13 mouse cellular contexts compared by ENCODE assay signal in the genomic region with DNA sequence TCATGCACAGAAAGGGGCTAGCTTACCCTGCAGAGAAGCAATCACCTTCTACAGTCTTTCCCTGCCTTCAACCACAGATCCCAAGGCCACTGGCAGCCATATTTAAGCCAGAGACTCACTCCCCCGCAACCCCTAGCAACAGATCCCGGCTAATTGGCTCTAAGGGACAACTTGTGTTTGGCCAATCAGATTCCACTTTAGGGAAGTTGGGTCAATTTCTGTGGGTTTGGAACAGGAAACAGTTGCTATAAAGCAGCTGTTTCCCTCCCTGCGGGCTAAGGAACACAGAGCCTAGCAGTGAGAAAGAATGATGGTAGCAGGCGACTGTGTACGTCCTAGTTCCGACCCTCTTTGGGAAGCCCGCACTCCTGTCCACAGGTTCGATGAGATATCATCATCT. TPM values are rescaled to one million over a fixed set of nuclear protein-coding genes. Genes with fewer than 3 reads are reported as not detected.
DNase-seq lines count a peak whose midpoint lies in the region; ATAC-seq and TF ChIP-seq lines count a peak whose summit lies in the region.
"Had no signal": no experiment of that assay in that cellular context is flagged by ENCODE, and none has a peak within 500 bp of the region (broad histone marks: within the 10 kb centered on the region; RNA-seq: fewer than 3 reads in every experiment).

No protein-coding gene starts in this region.

- no peak for DNase-seq in CH12.LX (ENCODE audit: extremely low read depth)
- peak; percentile 42 to 57 for DNase-seq in kidney, postnatal 4 days
- DNase-seq in right cerebral cortex, adult 2 months (ENCODE audit: low spot score in 2 of 2), result no peak
- DNase-seq in gastrocnemius, postnatal 36 days, result no peak
- no peak for DNase-seq in adrenal gland, adult (ENCODE audit: inconsistent age in 2 of 2, low spot score in 1 of 2)
- DNase-seq: adrenal gland, postnatal 25 days; cerebellum, postnatal 14 days; thymus, postnatal 4 days had no signal

- 0 out of 2 replicates have a peak, but pooled peaks cover 3% of the 10 kb centered on the region for H3K79me2 ChIP-seq in CH12.LX (replicated peaks; ENCODE audit: control insufficient read depth, extremely low read depth, insufficient read depth, poor library complexity, severe bottlenecking)

- no peak for ATAC-seq in intestine, embryonic 16.5 days
- ATAC-seq in intestine, postnatal 0 days, result no peak
- ATAC-seq: hindbrain, embryonic 16.5 days had no signal

- no peak overlapping the region for H3K4me2 ChIP-seq in intestine, embryonic 16.5 days (ENCODE audit: low read depth, low read length)
- no peak overlapping the region for H3K4me2 ChIP-seq in intestine, postnatal 0 days (replicated peaks; ENCODE audit: low read depth)
- no peak overlapping the region for H3K4me2 ChIP-seq in CH12.LX (ENCODE audit: insufficient read depth, low read depth, poor library complexity, severe bottlenecking)

- no peak for TF ChIP-seq POLR2A in CH12.LX (IDR thresholded peaks at IDR 0.05; ENCODE audit: low read depth, low read length)
- TF ChIP-seq POLR2A in bone marrow macrophage, adult 2 months (IDR thresholded peaks at IDR 0.05; ENCODE audit: borderline replicate concordance, low read depth, low read length), result no peak

- in situ Hi-C loops in CH12.LX (cut with MboI; ENCODE audit: low pct_ligation_motif_present, low pct_unique_long_range_greater_than_20kb, low sequenced_read_pairs), result no loop called here

- H3K27me3 ChIP-seq in intestine, embryonic 16.5 days (replicated peaks; ENCODE audit: control insufficient read depth, insufficient read depth, low read length), result no peaks in the 10 kb centered on the region
- no peaks in the 10 kb centered on the region for H3K27me3 ChIP-seq in intestine, postnatal 0 days (replicated peaks; ENCODE audit: control insufficient read depth, insufficient read depth, low read length)
- no peaks in the 10 kb centered on the region for H3K27me3 ChIP-seq in CH12.LX (replicated peaks)

- peaks cover 34% of the 10 kb centered on the region for H3K4me1 ChIP-seq in intestine, embryonic 16.5 days (ENCODE audit: control insufficient read depth, insufficient read depth, low read length)
- no peaks in the 10 kb centered on the region; the same call in 1 of the 2 replicates for H3K4me1 ChIP-seq in intestine, postnatal 0 days (replicated peaks; ENCODE audit: control insufficient read depth, insufficient read depth, low read length)
- peaks cover 9 to 45% of the 10 kb centered on the region in 2 experiments for H3K4me1 ChIP-seq in CH12.LX (ENCODE audit: control insufficient read depth in 1 of 2, insufficient read depth in 2 of 2)
- H3K4me1 ChIP-seq in bone marrow macrophage, adult 2 months (ENCODE audit: control insufficient read depth, insufficient read depth, low read length), result peaks cover 45% of the 10 kb centered on the region

- intact Hi-C loops in gastrocnemius, postnatal 36 days (cut with DNase I), result no loop called here

- no peak for TF ChIP-seq RAD21 in CH12.LX (IDR thresholded peaks at IDR 0.05; ENCODE audit: low read depth, low read length)

- no peak overlapping the region for H3K9ac ChIP-seq in intestine, embryonic 16.5 days (ENCODE audit: low read depth, low read length)
- H3K9ac ChIP-seq in intestine, postnatal 0 days (ENCODE audit: low read depth, low read length), result no peak overlapping the region
- no peak overlapping the region for H3K9ac ChIP-seq in CH12.LX (ENCODE audit: insufficient read depth, low read depth)

- no peak for TF ChIP-seq EP300 in CH12.LX (IDR thresholded peaks at IDR 0.05; ENCODE audit: low read length)

- H3K27ac ChIP-seq in intestine, embryonic 16.5 days (ENCODE audit: low read length), result 0 out of 2 replicates have a peak overlapping the region, but pooled peaks have one; percentile 19
- H3K27ac ChIP-seq in intestine, postnatal 0 days (ENCODE audit: low read depth, low read length), result no peak overlapping the region
- no peak overlapping the region for H3K27ac ChIP-seq in CH12.LX (ENCODE audit: insufficient read depth, low read depth)
- peak overlapping the region; percentile 71 for H3K27ac ChIP-seq in bone marrow macrophage, adult 2 months (ENCODE audit: insufficient read depth, low read depth, low read length)

- no peak overlapping the region for H3K4me3 ChIP-seq in intestine, embryonic 16.5 days (ENCODE audit: low read length)
- no peak overlapping the region for H3K4me3 ChIP-seq in intestine, postnatal 0 days (ENCODE audit: low read depth, low read length)
- no peak overlapping the region for H3K4me3 ChIP-seq in CH12.LX (replicated peaks in 1 of 3; ENCODE audit: low read depth in 2 of 3, low read length in 2 of 3, poor library complexity in 1 of 3)
- no peak overlapping the region for H3K4me3 ChIP-seq in bone marrow macrophage, adult 2 months (ENCODE audit: insufficient read depth, low read length)

- no peak for TF ChIP-seq CTCF in intestine, postnatal 0 days (IDR thresholded peaks at IDR 0.05; ENCODE audit: low read depth)
- TF ChIP-seq CTCF in CH12.LX (conservative IDR thresholded peaks at IDR 0.05 in 1 of 2, IDR thresholded peaks at IDR 0.05 in 1 of 2; ENCODE audit: low read depth in 2 of 2, low read length in 2 of 2), result no peak
- TF ChIP-seq CTCF in bone marrow macrophage, adult 2 months (IDR thresholded peaks at IDR 0.05; ENCODE audit: low read depth, low read length), result no peak

- WGBS in intestine, embryonic 16.5 days, result 46% methylated on average over 8 of the region's 8 CpGs
- 57% methylated on average over 8 of the region's 8 CpGs for WGBS in intestine, postnatal 0 days

- dilution Hi-C loops in CH12.LX (cut with MboI; ENCODE audit: extremely low pct_ligation_motif_present, extremely low pct_unique_long_range_greater_than_20kb, low sequenced_read_pairs), result no loop called here

- no peaks in the 10 kb centered on the region for H3K9me3 ChIP-seq in intestine, embryonic 16.5 days (ENCODE audit: control insufficient read depth, low read length)
- no peaks in the 10 kb centered on the region for H3K9me3 ChIP-seq in intestine, postnatal 0 days (ENCODE audit: control insufficient read depth)
- H3K9me3 ChIP-seq in CH12.LX (replicated peaks; ENCODE audit: low read length), result no peaks in the 10 kb centered on the region

- H3K36me3 ChIP-seq in intestine, embryonic 16.5 days (ENCODE audit: control insufficient read depth, insufficient read depth, low read length), result no peaks in the 10 kb centered on the region
- H3K36me3 ChIP-seq in intestine, postnatal 0 days (ENCODE audit: control insufficient read depth, insufficient read depth), result no peaks in the 10 kb centered on the region
- H3K36me3 ChIP-seq in CH12.LX (replicated peaks in 1 of 2; ENCODE audit: control insufficient read depth in 1 of 2, insufficient read depth in 1 of 2, low read length in 1 of 2), result peaks cover 27 to 70% of the 10 kb centered on the region in 2 experiments

TF ChIP-seq in CH12.LX, 34 proteins besides CTCF, POLR2A, EP300 and RAD21:
- no peak for TF ChIP-seq USF1 (IDR thresholded peaks at IDR 0.05; ENCODE audit: low read depth, low read length)
- 0 out of 2 replicates have a peak, but pooled peaks have one; percentile 42 for TF ChIP-seq POLR2AphosphoS2 (IDR thresholded peaks at IDR 0.05; ENCODE audit: low read depth, low read length)

RNA-seq across cellular contexts. Expression of a gene that starts 19.4 kb away (rescaled TPM):
- 6.5 and 8.1 TPM in 2 replicates for polyA plus RNA-seq in intestine, embryonic 16.5 days (2015; fragmentation: Nextera tagmentation; extraction: Ambion mirVana)
- 3.8 and 3.9 TPM in 2 replicates for polyA plus RNA-seq in intestine, postnatal 0 days (2015; fragmentation: Nextera tagmentation; extraction: Ambion mirVana)
- 8.9 and 9.1 TPM in 2 replicates for total RNA-seq in CH12.LX (2012; rRNA removed)
- 2.9 and 3.7 TPM in 2 replicates for total RNA-seq in CH12.LX (2014; rRNA removed)
- 10.4 and 10.6 TPM in 2 replicates for polyA plus RNA-seq in CH12.LX (2012; ENCODE audit: insufficient read length, low read depth)
- polyA plus RNA-seq in bone marrow macrophage, adult 2 months (2012; ENCODE audit: insufficient read depth, insufficient read length, missing spikeins), result 4.3 and 5.0 TPM in 2 replicates
- 1 to 10 TPM; 3.0 to 3.2 TPM for total RNA-seq in gastrocnemius, postnatal 36 days (2021)

RNA-seq across cellular contexts. Expression of a gene that starts 35.4 kb away (rescaled TPM):
- 30.5 and 30.8 TPM in 2 replicates for polyA plus RNA-seq in intestine, embryonic 16.5 days (2015; fragmentation: Nextera tagmentation; extraction: Ambion mirVana)
- polyA plus RNA-seq in intestine, postnatal 0 days (2015; fragmentation: Nextera tagmentation; extraction: Ambion mirVana), result 18.0 and 19.4 TPM in 2 replicates
- total RNA-seq in CH12.LX (2012; rRNA removed), result 10.1 and 16.5 TPM in 2 replicates
- total RNA-seq in CH12.LX (2014; rRNA removed), result 4.8 and 5.6 TPM in 2 replicates
- polyA plus RNA-seq in CH12.LX (2012; ENCODE audit: insufficient read length, low read depth), result 15.9 and 17.7 TPM in 2 replicates
- 17.1 and 21.2 TPM in 2 replicates for polyA plus RNA-seq in bone marrow macrophage, adult 2 months (2012; ENCODE audit: insufficient read depth, insufficient read length, missing spikeins)
- total RNA-seq in gastrocnemius, postnatal 36 days (2021), result 1 to 10 TPM; 3.9 to 6.9 TPM

RNA-seq across cellular contexts. Expression of a gene that starts 47.3 kb away (rescaled TPM):
- polyA plus RNA-seq in intestine, embryonic 16.5 days (2015; fragmentation: Nextera tagmentation; extraction: Ambion mirVana), result 1.5 and 2.1 TPM in 2 replicates
- polyA plus RNA-seq in intestine, postnatal 0 days (2015; fragmentation: Nextera tagmentation; extraction: Ambion mirVana), result 0.60 and 2.0 TPM in 2 replicates
- total RNA-seq in CH12.LX (2012; rRNA removed) (1.6 and 2.6 TPM in 2 replicates), CH12.LX (2014; rRNA removed) (0.66 and 1.6 TPM in 2 replicates)
- 2.1 and 2.2 TPM in 2 replicates for polyA plus RNA-seq in CH12.LX (2012; ENCODE audit: insufficient read length, low read depth)
- not detected in 2 replicates for polyA plus RNA-seq in bone marrow macrophage, adult 2 months (2012; ENCODE audit: insufficient read depth, insufficient read length, missing spikeins)
- under 1 TPM in 1 of 2 experiments, not detected in 1; 0.64 TPM for total RNA-seq in gastrocnemius, postnatal 36 days (2021)
- total RNA-seq: adrenal gland, postnatal 25 days; ES-E14 had no signal

RNA-seq across cellular contexts. Expression of a gene that starts 54.1 kb away (rescaled TPM):
- polyA plus RNA-seq in intestine, embryonic 16.5 days (2015; fragmentation: Nextera tagmentation; extraction: Ambion mirVana), result 408 and 423 TPM in 2 replicates
- 483 and 498 TPM in 2 replicates for polyA plus RNA-seq in intestine, postnatal 0 days (2015; fragmentation: Nextera tagmentation; extraction: Ambion mirVana)
- 162 and 165 TPM in 2 replicates for total RNA-seq in CH12.LX (2012; rRNA removed)
- 154 and 225 TPM in 2 replicates for total RNA-seq in CH12.LX (2014; rRNA removed)
- 90.9 and 96.4 TPM in 2 replicates for polyA plus RNA-seq in CH12.LX (2012; ENCODE audit: insufficient read length, low read depth)
- 68.1 and 70.5 TPM in 2 replicates for polyA plus RNA-seq in bone marrow macrophage, adult 2 months (2012; ENCODE audit: insufficient read depth, insufficient read length, missing spikeins)
- total RNA-seq in gastrocnemius, postnatal 36 days (2021), result 100 to 1,000 TPM; 403 to 433 TPM

Comparison
In these comparisons a context has a peak if more than half of its experiments do, and no peak if none do; other contexts are left out.
1. H3K27ac ChIP-seq: peak in intestine, embryonic 16.5 days (single experiment) and bone marrow macrophage, adult 2 months (single experiment); none in intestine, postnatal 0 days (single experiment) and CH12.LX (single experiment).
2. DNase-seq: peak in kidney, postnatal 4 days (2 of 2); none in CH12.LX (single experiment), right cerebral cortex, adult 2 months (0 of 2), gastrocnemius, postnatal 36 days (0 of 2) and adrenal gland, adult (0 of 2).